Mouse (Mus musculus): ENCODE data around the gene Gm10662.
"Not testable (repeated sequence)": the region's sequence is repeated elsewhere in the genome, so short reads cannot be mapped to it uniquely, and the experiment has no call there.

Gm10662 gene

GRCm38 (mm10) chr7:23144380-23144779 lies at the start of gene Gm10662:
Gm10662 (minus strand) TSS chr7:23144480.
- not testable (repeated sequence) for DNase-seq (ENCODE audit: low spot score)

GRCm38 (mm10) chr7:23163505-23163904 lies 19.2 kb upstream of the Gm10662 start:
- not testable (repeated sequence) for DNase-seq (ENCODE audit: low spot score)
